Mouse (Mus musculus): ENCODE measurements around the gene Pgbd1. TPM values are rescaled to one million over a fixed set of nuclear protein-coding genes. Genes with fewer than 3 reads are reported as not detected.
A peak's percentile ranks its signal among the peaks of the same experiment; 100 is the strongest.

Pgbd1 gene
- total and polyA plus RNA-seq, 3 experiments, result 3.9 to 7.4 (median 4.0) TPM

GRCm38 (mm10) chr13:21446796-21447195, 5.9 kb upstream of the Pgbd1 start:
- in situ Hi-C loops (cut with MboI; ENCODE audit: low pct_ligation_motif_present, low pct_unique_long_range_greater_than_20kb, low sequenced_read_pairs), result no loop called here
- H3K9ac ChIP-seq (ENCODE audit: insufficient read depth, low read depth), result 0 out of 2 replicates have a peak overlapping the region, but pooled peaks have one; percentile 13
- no peaks in the 10 kb centered on the region for H3K27me3 ChIP-seq (replicated peaks)
- peaks cover 2% of the 10 kb centered on the region for H3K9me3 ChIP-seq (replicated peaks; ENCODE audit: low read length)
- dilution Hi-C loops (cut with MboI; ENCODE audit: extremely low pct_ligation_motif_present, extremely low pct_unique_long_range_greater_than_20kb, low sequenced_read_pairs), result no loop called here
- peaks cover 19% of the 10 kb centered on the region for H3K79me2 ChIP-seq (replicated peaks; ENCODE audit: control insufficient read depth, extremely low read depth, insufficient read depth, poor library complexity, severe bottlenecking)
- peaks cover 39 to 82% of the 10 kb centered on the region in 2 experiments for H3K36me3 ChIP-seq (replicated peaks in 1 of 2; ENCODE audit: control insufficient read depth in 1 of 2, insufficient read depth in 1 of 2, low read length in 1 of 2)
- peak; percentile 61 for DNase-seq (ENCODE audit: extremely low read depth)
- peaks cover 14 to 64% of the 10 kb centered on the region in 2 experiments; a peak in 3 of 4 replicates for H3K4me1 ChIP-seq (ENCODE audit: control insufficient read depth in 1 of 2, insufficient read depth in 2 of 2)
- peak overlapping the region; percentile 93 for H3K4me2 ChIP-seq (ENCODE audit: insufficient read depth, low read depth, poor library complexity, severe bottlenecking)
- TF ChIP-seq MAX (IDR thresholded peaks at IDR 0.05; ENCODE audit: low read length), result no peak
- TF ChIP-seq PAX5 (IDR thresholded peaks at IDR 0.05; ENCODE audit: low read length), result no peak
- TF ChIP-seq TBP (conservative IDR thresholded peaks at IDR 0.05; ENCODE audit: low read depth, low read length), result no peak
- no peak for TF ChIP-seq JUN (IDR thresholded peaks at IDR 0.05; ENCODE audit: insufficient read depth, low read depth, low read length)
- TF ChIP-seq EP300 (IDR thresholded peaks at IDR 0.05; ENCODE audit: low read length), result peak; percentile 77
- no peak for TF ChIP-seq USF1 (IDR thresholded peaks at IDR 0.05; ENCODE audit: low read depth, low read length)
- TF ChIP-seq NRF1 (IDR thresholded peaks at IDR 0.05; ENCODE audit: low read depth, low read length), result no peak
- TF ChIP-seq CHD2 (IDR thresholded peaks at IDR 0.05; ENCODE audit: low read length), result 0 out of 2 replicates have a peak, but pooled peaks have one; percentile 6
- peak; percentile 86 for TF ChIP-seq IRF4 (IDR thresholded peaks at IDR 0.05; ENCODE audit: low read depth, low read length)
- TF ChIP-seq RAD21 (IDR thresholded peaks at IDR 0.05; ENCODE audit: low read depth, low read length), result no peak
- TF ChIP-seq TCF12 (IDR thresholded peaks at IDR 0.05; ENCODE audit: low read depth, low read length), result no peak
- peak overlapping the region; percentile 46 for H3K27ac ChIP-seq (ENCODE audit: insufficient read depth, low read depth)
- H3K4me3 ChIP-seq (replicated peaks in 1 of 3; ENCODE audit: low read depth in 2 of 3, low read length in 2 of 3, poor library complexity in 1 of 3), result no peak overlapping the region

- no peaks in the 10 kb centered on the region for H3K27me3 ChIP-seq (replicated peaks)
- peaks cover 20 to 34% of the 10 kb centered on the region in 2 experiments for H3K36me3 ChIP-seq (replicated peaks in 1 of 2; ENCODE audit: control insufficient read depth in 1 of 2, insufficient read depth in 1 of 2, low read length in 1 of 2)
- peak overlapping the region; percentile 53 for H3K4me2 ChIP-seq (ENCODE audit: insufficient read depth, low read depth, poor library complexity, severe bottlenecking)
- H3K4me3 ChIP-seq (replicated peaks in 1 of 3; ENCODE audit: low read depth in 2 of 3, low read length in 2 of 3, poor library complexity in 1 of 3), result peak overlapping the region; percentile 61 to 66 (median 63)
- dilution Hi-C loops (cut with MboI; ENCODE audit: extremely low pct_ligation_motif_present, extremely low pct_unique_long_range_greater_than_20kb, low sequenced_read_pairs) (no loop called here), in situ Hi-C loops (cut with MboI; ENCODE audit: low pct_ligation_motif_present, low pct_unique_long_range_greater_than_20kb, low sequenced_read_pairs) (no loop called here)
- DNase-seq (ENCODE audit: extremely low read depth), result no peak
- no peaks in the 10 kb centered on the region for H3K9me3 ChIP-seq (replicated peaks; ENCODE audit: low read length)
- H3K4me1 ChIP-seq (ENCODE audit: control insufficient read depth in 1 of 2, insufficient read depth in 2 of 2), result peaks cover 10 to 52% of the 10 kb centered on the region in 2 experiments; a peak in 3 of 4 replicates
- TF ChIP-seq POLR2AphosphoS2 (IDR thresholded peaks at IDR 0.05; ENCODE audit: low read depth, low read length) (0 out of 2 replicates have a peak, but pooled peaks have one; percentile 24), CTCF (conservative IDR thresholded peaks at IDR 0.05 in 1 of 2, IDR thresholded peaks at IDR 0.05 in 1 of 2; ENCODE audit: low read depth in 2 of 2, low read length in 2 of 2) (no peak)
- peaks cover 4% of the 10 kb centered on the region for H3K79me2 ChIP-seq (replicated peaks; ENCODE audit: control insufficient read depth, extremely low read depth, insufficient read depth, poor library complexity, severe bottlenecking)
- peak overlapping the region; percentile 46; the same call in 1 of the 2 replicates for H3K9ac ChIP-seq (ENCODE audit: insufficient read depth, low read depth)
- H3K27ac ChIP-seq (ENCODE audit: insufficient read depth, low read depth), result no peak overlapping the region
Measured at GRCm38 (mm10) chr13:21441207-21441572, 332 bp upstream of the Pgbd1 start.

GRCm38 (mm10) chr13:21435476-21435875, 5.4 kb downstream of the Pgbd1 start:
- no peak overlapping the region for H3K9ac ChIP-seq (ENCODE audit: insufficient read depth, low read depth)
- no peak for TF ChIP-seq EP300 (IDR thresholded peaks at IDR 0.05; ENCODE audit: low read length)
- TF ChIP-seq USF1 (IDR thresholded peaks at IDR 0.05; ENCODE audit: low read depth, low read length), result no peak
- TF ChIP-seq ETS1 (conservative IDR thresholded peaks at IDR 0.05; ENCODE audit: low read depth, low read length), result no peak
- dilution Hi-C loops (cut with MboI; ENCODE audit: extremely low pct_ligation_motif_present, extremely low pct_unique_long_range_greater_than_20kb, low sequenced_read_pairs), result no loop called here

More at GRCm38 (mm10) chr13:21435476-21435875, 5.4 kb downstream of the Pgbd1 start:
- Histone ChIP-seq H3K4me2 (ENCODE audit: insufficient read depth, low read depth, poor library complexity, severe bottlenecking) (no peak overlapping the region), H3K4me1 (ENCODE audit: control insufficient read depth in 1 of 2, insufficient read depth in 2 of 2) (peaks cover 0 to 7% of the 10 kb centered on the region in 2 experiments; a peak in 2 of 4 replicates), H3K4me3 (replicated peaks in 1 of 3; ENCODE audit: low read depth in 2 of 3, low read length in 2 of 3, poor library complexity in 1 of 3) (no peak overlapping the region), H3K79me2 (replicated peaks; ENCODE audit: control insufficient read depth, extremely low read depth, insufficient read depth, poor library complexity, severe bottlenecking) (no peaks in the 10 kb centered on the region), H3K9me3 (replicated peaks; ENCODE audit: low read length) (no peaks in the 10 kb centered on the region), H3K27me3 (replicated peaks) (no peaks in the 10 kb centered on the region), H3K27ac (ENCODE audit: insufficient read depth, low read depth) (no peak overlapping the region), H3K36me3 (replicated peaks in 1 of 2; ENCODE audit: control insufficient read depth in 1 of 2, insufficient read depth in 1 of 2, low read length in 1 of 2) (peaks cover 0 to 14% of the 10 kb centered on the region in 2 experiments)
- in situ Hi-C loops (cut with MboI; ENCODE audit: low pct_ligation_motif_present, low pct_unique_long_range_greater_than_20kb, low sequenced_read_pairs), result no loop called here
- no peak for DNase-seq (ENCODE audit: extremely low read depth)

All from CH12.LX (cell line).